Mouse (Mus musculus): Measurements from ENCODE around the gene Prrx1. TPM values are rescaled to one million over a fixed set of nuclear protein-coding genes. Genes with fewer than 3 reads are reported as not detected.

Prrx1 gene
- polyA plus RNA-seq, 1 experiment from 2014 or later: 145 TPM

DNA sequence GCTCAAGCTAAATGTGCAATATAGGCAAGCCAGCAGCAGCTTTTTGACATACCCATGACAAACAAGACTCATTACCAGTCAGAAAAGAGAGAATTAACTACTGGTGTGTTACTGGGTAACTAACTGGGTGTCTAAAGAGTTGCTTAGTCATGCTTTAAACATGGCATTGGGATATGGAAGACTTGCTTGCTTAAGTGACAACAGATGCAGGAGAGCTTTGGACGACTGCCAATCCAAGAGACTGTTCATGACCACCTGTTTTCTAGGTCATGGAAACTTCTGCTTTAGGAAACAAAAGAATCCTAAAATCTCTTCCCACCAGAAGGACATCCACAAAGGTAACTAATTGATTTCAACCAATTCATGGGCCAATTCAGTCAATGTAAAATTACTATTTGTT, 61.7 kb downstream of the Prrx1 start:
- WGBS: 82% methylated on average over 1 of the region's 1 CpGs
- Histone ChIP-seq H3K27ac (replicated peaks; ENCODE audit: low read depth, low read length) (no peak overlapping the region), H3K9ac (replicated peaks; ENCODE audit: low read length) (no peak overlapping the region), H3K4me3 (ENCODE audit: low read depth, low read length) (no peak overlapping the region), H3K36me3 (replicated peaks; ENCODE audit: control insufficient read depth, insufficient read depth, low read depth, low read length) (no peaks in the 10 kb centered on the region; the same call in 1 of the 2 replicates), H3K27me3 (ENCODE audit: control insufficient read depth, insufficient read depth, low read length) (no peaks in the 10 kb centered on the region), H3K4me2 (ENCODE audit: low read depth, low read length) (no peak overlapping the region), H3K4me1 (ENCODE audit: control insufficient read depth, insufficient read depth, low read length) (no peaks in the 10 kb centered on the region), H3K9me3 (replicated peaks; ENCODE audit: control insufficient read depth, low read length) (no peaks in the 10 kb centered on the region)
- DNase-seq (ENCODE audit: low spot score): peak; percentile 30
- no peak for ATAC-seq (replicated peaks; ENCODE audit: insufficient number of reproducible peaks, low FRiP score, low TSS enrichment, low read depth)

DNA sequence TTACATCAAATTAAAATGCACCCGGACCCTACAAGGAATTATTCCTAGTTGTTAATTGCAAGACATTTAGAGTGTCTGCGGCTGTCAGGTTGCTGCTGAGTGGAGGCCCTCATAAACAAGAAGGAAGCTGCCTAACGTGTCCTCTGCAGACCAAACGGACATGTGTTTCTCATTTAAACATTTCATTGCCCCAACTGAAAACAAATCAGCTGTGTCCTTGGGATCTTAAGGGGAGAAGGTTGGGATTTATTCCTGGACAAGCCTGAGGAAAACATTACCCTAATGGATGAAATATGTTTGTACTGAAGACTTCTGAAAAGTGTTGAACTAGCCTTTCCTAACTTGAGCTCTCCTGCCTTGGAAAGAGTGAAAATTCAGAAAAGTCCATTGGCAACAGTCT, 74.6 kb downstream of the Prrx1 start:
- no peak overlapping the region for H3K9ac ChIP-seq (replicated peaks; ENCODE audit: low read length)
- no peaks in the 10 kb centered on the region for H3K9me3 ChIP-seq (replicated peaks; ENCODE audit: control insufficient read depth, low read length)
- no peak overlapping the region for H3K27ac ChIP-seq (replicated peaks; ENCODE audit: low read depth, low read length)
- H3K4me1 ChIP-seq (ENCODE audit: control insufficient read depth, insufficient read depth, low read length): no peaks in the 10 kb centered on the region
- no peaks in the 10 kb centered on the region for H3K27me3 ChIP-seq (ENCODE audit: control insufficient read depth, insufficient read depth, low read length)
- no peak overlapping the region for H3K4me3 ChIP-seq (ENCODE audit: low read depth, low read length)
- WGBS: 20% methylated on average over 4 of the region's 4 CpGs
- ATAC-seq (replicated peaks; ENCODE audit: insufficient number of reproducible peaks, low FRiP score, low TSS enrichment, low read depth) (no peak), DNase-seq (ENCODE audit: low spot score) (peak; percentile 74)
- H3K4me2 ChIP-seq (ENCODE audit: low read depth, low read length): no peak overlapping the region
- H3K36me3 ChIP-seq (replicated peaks; ENCODE audit: control insufficient read depth, insufficient read depth, low read depth, low read length): no peaks in the 10 kb centered on the region

DNA sequence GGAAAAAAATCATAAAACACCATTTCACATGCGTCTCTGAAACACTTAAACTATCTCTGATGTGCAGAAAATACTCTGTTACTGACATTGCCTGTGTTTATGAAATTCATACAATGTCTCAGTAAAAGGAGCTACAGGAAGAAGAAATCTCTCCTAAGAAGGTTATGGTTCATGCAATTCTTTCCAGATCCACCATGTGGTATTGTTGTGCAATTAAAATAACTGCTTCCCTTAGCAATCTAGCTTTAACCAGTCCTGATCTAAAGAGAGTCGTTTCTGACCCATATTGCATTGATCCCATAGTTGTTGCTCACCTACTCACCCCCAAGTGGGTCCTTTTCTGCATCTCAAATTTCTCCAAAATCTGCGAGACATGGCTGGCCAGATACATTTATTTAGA, 82.3 kb downstream of the Prrx1 start:
- ATAC-seq (replicated peaks; ENCODE audit: insufficient number of reproducible peaks, low FRiP score, low TSS enrichment, low read depth): no peak
- Histone ChIP-seq H3K4me2 (ENCODE audit: low read depth, low read length) (no peak overlapping the region), H3K4me3 (ENCODE audit: low read depth, low read length) (no peak overlapping the region), H3K27me3 (ENCODE audit: control insufficient read depth, insufficient read depth, low read length) (no peaks in the 10 kb centered on the region), H3K27ac (replicated peaks; ENCODE audit: low read depth, low read length) (no peak overlapping the region), H3K4me1 (ENCODE audit: control insufficient read depth, insufficient read depth, low read length) (no peaks in the 10 kb centered on the region), H3K9ac (replicated peaks; ENCODE audit: low read length) (no peak overlapping the region), H3K36me3 (replicated peaks; ENCODE audit: control insufficient read depth, insufficient read depth, low read depth, low read length) (no peaks in the 10 kb centered on the region), H3K9me3 (replicated peaks; ENCODE audit: control insufficient read depth, low read length) (no peaks in the 10 kb centered on the region)
- no peak for DNase-seq (ENCODE audit: low spot score)
- WGBS: 70% methylated on average over 3 of the region's 3 CpGs

DNA sequence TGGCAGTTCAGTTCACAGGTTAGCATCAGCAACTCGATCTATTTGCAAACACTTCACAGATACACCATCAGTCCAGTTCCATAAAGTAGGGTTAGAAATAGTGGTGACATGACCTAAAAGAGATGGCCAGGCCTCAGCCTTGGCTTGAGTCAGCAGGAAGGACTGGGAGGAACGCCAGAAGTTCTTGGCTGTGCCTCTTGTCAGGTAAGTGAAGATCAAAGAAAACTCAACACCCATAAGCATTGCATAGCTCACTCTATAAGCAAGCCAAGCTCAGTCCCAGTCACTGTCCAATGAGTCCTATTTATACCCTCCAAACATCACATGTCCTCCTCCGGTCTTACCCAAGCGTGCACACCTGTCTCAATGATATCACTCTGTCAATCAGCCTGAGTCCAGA, 87.2 kb downstream of the Prrx1 start:
- Histone ChIP-seq H3K9ac (replicated peaks; ENCODE audit: low read length) (no peak overlapping the region), H3K4me2 (ENCODE audit: low read depth, low read length) (no peak overlapping the region), H3K36me3 (replicated peaks; ENCODE audit: control insufficient read depth, insufficient read depth, low read depth, low read length) (no peaks in the 10 kb centered on the region), H3K27ac (replicated peaks; ENCODE audit: low read depth, low read length) (no peak overlapping the region), H3K4me3 (ENCODE audit: low read depth, low read length) (no peak overlapping the region), H3K27me3 (ENCODE audit: control insufficient read depth, insufficient read depth, low read length) (no peaks in the 10 kb centered on the region), H3K4me1 (ENCODE audit: control insufficient read depth, insufficient read depth, low read length) (no peaks in the 10 kb centered on the region), H3K9me3 (replicated peaks; ENCODE audit: control insufficient read depth, low read length) (no peaks in the 10 kb centered on the region)
- ATAC-seq (replicated peaks; ENCODE audit: insufficient number of reproducible peaks, low FRiP score, low TSS enrichment, low read depth) (no peak), DNase-seq (ENCODE audit: low spot score) (no peak)
- WGBS: 95% methylated on average over 4 of the region's 4 CpGs

DNA sequence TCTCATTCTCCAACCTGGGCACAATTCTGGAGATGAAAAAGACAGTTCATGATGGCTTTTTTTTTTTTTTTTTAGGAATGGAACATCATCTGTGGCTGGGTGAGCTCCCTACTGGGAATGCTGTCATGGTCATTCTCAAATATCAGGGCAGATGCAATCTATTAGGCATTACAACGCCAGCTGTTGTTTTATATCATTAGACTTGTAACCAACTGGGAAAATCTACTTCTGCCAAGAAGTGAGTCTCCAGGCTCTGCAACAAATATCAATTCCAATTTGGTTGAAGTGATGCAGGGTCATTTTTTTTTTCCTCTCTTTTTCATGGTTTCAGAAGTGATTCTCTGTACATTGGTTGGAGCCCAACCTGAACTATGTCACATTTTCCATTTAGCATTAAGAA, 91.7 kb downstream of the Prrx1 start:
- H3K36me3 ChIP-seq (replicated peaks; ENCODE audit: control insufficient read depth, insufficient read depth, low read depth, low read length): no peaks in the 10 kb centered on the region
- 44% methylated on average over 1 of the region's 1 CpGs for WGBS
- H3K4me1 ChIP-seq (ENCODE audit: control insufficient read depth, insufficient read depth, low read length): no peaks in the 10 kb centered on the region
- no peaks in the 10 kb centered on the region for H3K9me3 ChIP-seq (replicated peaks; ENCODE audit: control insufficient read depth, low read length)
- no peak overlapping the region for H3K4me3 ChIP-seq (ENCODE audit: low read depth, low read length)
- H3K4me2 ChIP-seq (ENCODE audit: low read depth, low read length): no peak overlapping the region
- H3K9ac ChIP-seq (replicated peaks; ENCODE audit: low read length): no peak overlapping the region
- no peak overlapping the region for H3K27ac ChIP-seq (replicated peaks; ENCODE audit: low read depth, low read length)
- DNase-seq (ENCODE audit: low spot score) (peak; percentile 29), ATAC-seq (replicated peaks; ENCODE audit: insufficient number of reproducible peaks, low FRiP score, low TSS enrichment, low read depth) (no peak)
- H3K27me3 ChIP-seq (ENCODE audit: control insufficient read depth, insufficient read depth, low read length): no peaks in the 10 kb centered on the region

DNA sequence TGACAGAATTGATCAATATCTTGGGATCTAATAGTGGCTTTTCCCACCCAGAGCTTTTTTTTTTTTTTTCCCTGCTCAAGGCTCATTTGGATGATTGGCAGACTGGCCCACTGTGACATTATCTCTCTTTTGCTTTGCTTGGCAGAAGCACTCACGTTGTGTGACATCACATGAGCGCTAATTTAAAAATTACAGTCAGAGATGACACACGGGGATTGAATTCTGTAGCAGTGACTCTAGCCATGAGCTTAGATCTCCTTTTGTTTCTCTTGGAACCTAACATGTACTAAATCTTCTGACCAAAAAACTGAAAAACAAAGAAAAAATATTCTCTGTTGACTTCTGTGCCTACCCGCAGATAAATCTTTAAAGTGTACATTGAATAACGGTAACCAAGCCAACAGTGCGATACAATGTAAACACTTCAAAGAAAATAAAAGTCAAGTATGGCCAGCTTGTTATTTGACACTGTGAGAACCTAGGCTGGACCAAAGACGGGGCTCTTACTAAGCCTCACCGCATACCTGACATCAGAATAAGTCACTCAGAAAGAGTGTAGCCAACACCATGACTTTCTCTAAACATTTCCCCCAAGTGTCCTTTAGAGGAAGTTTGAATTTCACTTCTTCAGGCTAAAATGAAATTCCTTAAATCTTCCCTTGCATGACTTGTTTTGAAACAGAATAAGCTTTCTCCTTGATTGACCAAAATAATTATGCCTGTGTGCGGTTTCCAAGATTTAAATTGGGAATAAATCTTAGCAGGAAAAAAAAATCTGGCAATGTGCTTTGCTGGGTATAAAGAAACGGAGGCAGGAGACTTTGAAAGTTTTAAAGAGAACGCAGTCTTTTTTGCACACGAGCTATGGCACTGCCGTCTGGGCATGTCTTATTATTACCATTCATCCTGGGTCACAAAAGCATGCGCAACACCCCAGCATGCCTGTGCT, 104.3 kb downstream of the Prrx1 start:
- H3K27me3 ChIP-seq (ENCODE audit: control insufficient read depth, insufficient read depth, low read length): no peaks in the 10 kb centered on the region
- no peak overlapping the region for H3K4me2 ChIP-seq (ENCODE audit: low read depth, low read length)
- no peaks in the 10 kb centered on the region for H3K4me1 ChIP-seq (ENCODE audit: control insufficient read depth, insufficient read depth, low read length)
- H3K4me3 ChIP-seq (ENCODE audit: low read depth, low read length): no peak overlapping the region
- no peaks in the 10 kb centered on the region for H3K9me3 ChIP-seq (replicated peaks; ENCODE audit: control insufficient read depth, low read length)
- DNase-seq (ENCODE audit: low spot score) (peak; percentile 53), ATAC-seq (replicated peaks; ENCODE audit: insufficient number of reproducible peaks, low FRiP score, low TSS enrichment, low read depth) (peak; percentile 75; the same call in 1 of the 2 replicates)
- WGBS: 69% methylated on average over 14 of the region's 14 CpGs
- no peaks in the 10 kb centered on the region for H3K36me3 ChIP-seq (replicated peaks; ENCODE audit: control insufficient read depth, insufficient read depth, low read depth, low read length)
- H3K9ac ChIP-seq (replicated peaks; ENCODE audit: low read length): no peak overlapping the region
- H3K27ac ChIP-seq (replicated peaks; ENCODE audit: low read depth, low read length): no peak overlapping the region

DNA sequence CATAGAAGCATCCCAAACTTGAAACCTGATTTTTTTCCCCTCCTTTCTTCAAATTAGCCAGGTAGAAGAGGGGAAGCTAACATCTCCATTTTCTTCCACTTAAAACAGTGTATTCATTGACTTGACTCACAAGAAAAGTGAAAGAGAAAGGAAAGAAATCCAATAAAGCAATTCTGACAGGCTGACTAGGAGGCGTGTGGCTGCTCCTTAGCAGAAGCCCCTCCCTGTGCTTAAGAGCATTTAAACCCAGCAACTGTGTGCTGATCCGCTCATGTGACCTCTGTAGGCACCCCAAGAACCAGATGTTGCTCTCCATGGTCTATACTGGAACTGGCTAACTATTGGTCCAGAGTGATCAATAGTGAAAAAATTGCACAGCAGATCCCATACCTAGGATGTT, 114.7 kb downstream of the Prrx1 start:
- WGBS: 63% methylated on average over 2 of the region's 2 CpGs
- Histone ChIP-seq H3K9me3 (replicated peaks; ENCODE audit: control insufficient read depth, low read length) (no peaks in the 10 kb centered on the region), H3K4me3 (ENCODE audit: low read depth, low read length) (no peak overlapping the region), H3K27me3 (ENCODE audit: control insufficient read depth, insufficient read depth, low read length) (no peaks in the 10 kb centered on the region), H3K36me3 (replicated peaks; ENCODE audit: control insufficient read depth, insufficient read depth, low read depth, low read length) (no peaks in the 10 kb centered on the region), H3K4me2 (ENCODE audit: low read depth, low read length) (no peak overlapping the region), H3K9ac (replicated peaks; ENCODE audit: low read length) (no peak overlapping the region), H3K27ac (replicated peaks; ENCODE audit: low read depth, low read length) (no peak overlapping the region), H3K4me1 (ENCODE audit: control insufficient read depth, insufficient read depth, low read length) (no peaks in the 10 kb centered on the region)
- DNase-seq (ENCODE audit: low spot score) (no peak), ATAC-seq (replicated peaks; ENCODE audit: insufficient number of reproducible peaks, low FRiP score, low TSS enrichment, low read depth) (no peak)

DNA sequence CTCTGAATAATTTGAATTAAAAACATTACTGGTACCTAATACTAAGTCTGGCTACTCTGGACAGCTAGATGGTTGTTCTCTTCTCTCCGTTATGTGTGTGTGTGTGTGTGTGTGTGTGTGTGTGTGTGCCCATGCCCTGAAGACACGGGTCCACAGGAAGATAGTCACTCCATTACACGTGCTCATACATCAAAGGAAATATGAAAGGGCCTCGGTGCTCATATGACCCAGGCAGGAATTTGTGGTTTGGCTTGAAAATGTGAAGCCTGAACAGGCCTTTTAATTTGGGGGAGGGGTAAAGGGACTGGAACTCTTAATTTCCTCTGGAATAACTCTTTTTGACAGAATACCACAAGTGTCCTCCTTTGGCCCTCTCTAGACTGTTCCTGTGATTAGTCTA, 115.5 kb downstream of the Prrx1 start:
- no peak for ATAC-seq (replicated peaks; ENCODE audit: insufficient number of reproducible peaks, low FRiP score, low TSS enrichment, low read depth)
- no peaks in the 10 kb centered on the region for H3K4me1 ChIP-seq (ENCODE audit: control insufficient read depth, insufficient read depth, low read length)
- no peak overlapping the region for H3K4me2 ChIP-seq (ENCODE audit: low read depth, low read length)
- 49% methylated on average over 4 of the region's 4 CpGs for WGBS
- H3K27me3 ChIP-seq (ENCODE audit: control insufficient read depth, insufficient read depth, low read length): no peaks in the 10 kb centered on the region
- H3K9ac ChIP-seq (replicated peaks; ENCODE audit: low read length): no peak overlapping the region
- H3K36me3 ChIP-seq (replicated peaks; ENCODE audit: control insufficient read depth, insufficient read depth, low read depth, low read length): no peaks in the 10 kb centered on the region
- no peak overlapping the region for H3K27ac ChIP-seq (replicated peaks; ENCODE audit: low read depth, low read length)
- no peak overlapping the region for H3K4me3 ChIP-seq (ENCODE audit: low read depth, low read length)
- DNase-seq (ENCODE audit: low spot score): peak; percentile 45
- no peaks in the 10 kb centered on the region for H3K9me3 ChIP-seq (replicated peaks; ENCODE audit: control insufficient read depth, low read length)
